Mouse (Mus musculus) stomach, postnatal 0 days (tissue): ENCODE data around the gene Tyk2.

Experiments
- CTCF ChIP-seq: IDR thresholded peaks from 2 replicates; pipeline ENCODE4 v1.5.1; 2016; ENCODE audit warnings: antibody characterized with exemption, low read depth, mild to moderate bottlenecking, moderate library complexity
- EP300 ChIP-seq: optimal IDR thresholded peaks from 2 replicates; pipeline ENCODE3; 2016; ENCODE audit warnings: antibody characterized with exemption

GRCm38 (mm10) chr9:21161209-21161909, 30.3 kb upstream of the Tyk2 start:
- TF ChIP-seq CTCF (peak; percentile 90), EP300 (no peak)
